Mouse (Mus musculus) layer of hippocampus, adult 18-20 months (tissue): Measurements from ENCODE around the gene Pmm1. TPM values are rescaled to one million over a fixed set of nuclear protein-coding genes. Genes with fewer than 3 reads are reported as not detected.
A peak's percentile ranks its signal among the peaks of the same experiment; 100 is the strongest.
"Not testable (repeated sequence)": the region's sequence is repeated elsewhere in the genome, so short reads cannot be mapped to it uniquely, and the experiment has no call there.

ENCODE experiments used
- DNase-seq, 2 experiments: peaks; one replicate each; pipeline ENCODE4 v3.0.0; 2022; ENCODE audit warnings: low spot score in 2 of 2
- long read RNA-seq: library from polyadenylated mRNA; stranded (forward); transcript quantifications from one replicate; pipeline ENCODE4 v2.0.0, GENCODE M21; 2021
- total RNA-seq, 2 experiments: library from RNA; stranded (reverse); gene quantifications; 2 replicates each; pipeline ENCODE4 v1.2.3; 2021

Pmm1 gene
- total RNA-seq = 100 to 1,000 TPM; 216 to 221 TPM
- long read RNA-seq, transcript Pmm1-201 (8 exons, 1,300 nt) = major isoform, 128 of 249 reads
- long read RNA-seq, partial matches to known transcripts = 9 of 249 reads
- long read RNA-seq, other reads (novel, unspliced or antisense) = 106 of 249 reads

DNA sequence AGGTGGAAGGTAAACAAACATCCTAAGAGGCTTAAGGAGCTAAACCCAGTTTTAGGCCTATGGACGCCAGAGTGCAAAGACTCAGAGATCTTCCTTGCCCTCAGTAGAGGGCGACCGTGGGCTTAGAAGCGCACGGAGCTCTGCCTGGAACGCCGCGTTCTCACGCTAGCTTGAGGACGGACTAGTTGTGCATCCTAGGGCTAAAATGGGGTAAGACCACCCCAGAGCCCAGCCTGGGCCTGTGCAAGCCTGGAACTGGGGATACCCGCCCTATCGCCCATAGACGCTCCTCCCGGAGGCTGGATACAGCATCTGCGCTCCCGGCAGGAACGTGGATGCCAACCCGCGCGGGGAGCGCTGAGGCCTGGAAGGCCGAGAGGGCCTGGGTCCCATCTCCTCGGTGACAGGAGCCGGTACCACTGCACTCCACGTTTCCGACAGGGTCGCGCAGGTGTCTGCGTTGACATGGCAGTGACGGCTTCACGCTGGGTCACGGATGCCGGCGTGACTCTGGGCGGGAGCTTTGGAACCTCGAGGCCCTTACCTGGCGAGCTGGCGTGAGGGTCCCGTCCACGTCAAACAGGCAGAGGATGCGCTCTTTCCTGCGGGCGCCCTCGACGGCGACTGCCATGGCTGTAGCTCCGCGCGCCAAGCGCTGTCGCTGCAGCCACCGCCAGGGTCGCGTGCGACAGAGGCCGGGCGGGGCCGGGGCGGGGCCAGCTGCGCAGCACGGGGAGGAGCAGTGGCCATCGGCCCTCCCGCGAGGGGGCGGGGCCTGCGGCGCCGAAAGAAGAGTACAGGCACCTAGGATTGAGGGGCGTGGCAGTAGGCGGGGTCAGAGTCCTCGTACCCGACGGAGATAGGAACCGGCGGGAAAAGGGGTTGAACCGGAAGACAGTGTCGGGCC, at the start of gene Pmm1:
Gene Pmm1 (minus strand): TSS at position 760 of the 907 bp plus-strand sequence.
- peak; percentile 96 to 99 for DNase-seq

DNA sequence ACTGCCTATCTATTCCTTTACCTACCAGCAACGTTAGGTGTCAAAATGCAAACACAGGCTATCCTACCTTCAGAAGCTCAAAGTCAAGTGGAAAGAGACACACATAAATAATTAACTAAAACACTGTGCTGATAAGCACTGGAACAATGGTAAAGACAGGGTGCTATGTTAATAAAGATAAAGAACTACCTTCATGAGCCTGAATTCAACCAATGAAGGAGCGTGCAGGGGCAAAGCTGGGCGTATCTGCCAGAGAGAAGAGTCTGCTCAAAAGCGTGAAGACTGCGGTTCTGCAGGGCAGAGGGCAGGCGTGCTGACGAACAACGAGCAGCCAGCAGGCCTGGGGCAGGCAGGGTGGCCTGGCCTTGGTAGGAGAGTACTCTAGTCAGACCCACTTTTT, 43.5 kb upstream of the Pmm1 start:
- DNase-seq = no peak

DNA sequence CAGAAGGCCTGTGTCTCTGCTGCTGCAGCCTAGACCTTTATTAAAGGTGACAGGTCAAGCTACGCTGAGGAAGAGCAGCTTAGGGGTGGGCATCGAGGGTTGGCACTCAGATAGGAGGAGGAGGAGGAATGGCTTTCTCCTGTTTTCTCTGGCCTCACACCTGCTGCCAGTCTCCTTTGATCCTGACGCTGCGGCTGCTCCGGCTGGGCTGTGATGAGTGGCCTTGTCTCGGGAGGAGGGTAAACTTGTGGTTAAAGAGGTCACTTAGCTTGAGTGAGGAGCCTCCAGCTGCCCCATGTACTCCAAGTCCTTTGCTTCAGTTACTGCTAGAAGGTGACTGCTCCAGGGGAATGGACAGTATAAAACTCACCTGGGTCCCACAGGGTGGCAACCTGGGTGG, 33.3 kb upstream of the Pmm1 start:
- DNase-seq = no peak

GRCm38 (mm10) chr15:81990549-81990948, 29.8 kb upstream of the Pmm1 start:
- no peak for DNase-seq

DNA sequence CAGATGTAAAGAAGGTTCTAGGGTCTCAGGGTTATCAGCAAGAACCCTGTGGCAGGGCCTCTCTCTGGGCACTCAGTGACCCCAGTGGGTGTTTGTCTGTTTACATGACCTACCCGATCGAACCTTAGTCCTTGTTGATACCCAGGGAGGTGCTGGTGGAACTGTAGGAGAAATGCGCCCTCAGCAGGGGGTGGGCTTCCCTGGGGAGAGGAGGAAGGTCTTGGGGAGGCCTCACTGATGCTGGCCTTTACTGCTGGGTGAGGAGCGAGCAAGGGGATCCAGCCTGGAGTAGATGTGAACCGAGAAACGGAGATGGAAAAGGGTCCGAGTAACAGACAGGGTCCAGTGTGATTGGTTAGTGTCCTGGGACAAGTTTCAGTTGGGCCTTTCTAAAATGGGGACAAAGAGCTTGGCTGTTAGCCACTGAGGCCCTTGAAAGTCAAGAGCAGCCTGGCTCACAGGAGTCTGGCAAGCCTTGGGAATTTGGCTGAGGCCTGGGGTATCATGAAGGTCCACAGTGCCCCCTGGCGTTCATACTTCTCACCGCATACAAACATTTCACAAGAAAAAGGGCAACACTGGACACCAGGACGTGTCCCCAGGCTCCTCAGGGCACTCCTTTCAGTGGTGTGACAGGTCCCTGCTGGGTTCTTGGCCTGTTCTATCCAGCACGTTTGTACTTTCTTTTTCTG, 28.8 kb upstream of the Pmm1 start:
- DNase-seq = peak; percentile 73 to 93

DNA sequence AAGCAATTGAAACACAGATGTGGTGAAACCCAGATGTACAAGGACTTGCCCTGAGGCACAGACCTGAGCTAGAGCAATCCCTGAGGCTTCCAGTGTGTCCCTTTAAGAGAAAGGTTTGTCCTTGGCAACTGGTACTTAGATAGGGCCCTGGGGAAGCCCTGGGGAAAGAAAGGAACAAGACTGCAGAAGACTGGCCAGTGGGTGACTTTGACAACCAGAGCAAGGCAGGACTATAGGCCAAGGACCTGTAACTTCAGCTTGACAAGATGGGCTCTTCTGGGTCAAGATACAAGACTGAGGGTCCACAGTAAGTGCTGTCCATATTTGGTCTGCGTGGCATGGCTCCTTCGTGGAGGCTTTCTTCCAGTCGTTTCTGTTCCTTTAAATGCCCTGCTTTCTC, 26.9 kb upstream of the Pmm1 start, which contains the start of gene Xrcc6:
Gene Xrcc6 (plus strand): TSS at position 190 of the 400 bp plus-strand sequence.
- no peak for DNase-seq

DNA sequence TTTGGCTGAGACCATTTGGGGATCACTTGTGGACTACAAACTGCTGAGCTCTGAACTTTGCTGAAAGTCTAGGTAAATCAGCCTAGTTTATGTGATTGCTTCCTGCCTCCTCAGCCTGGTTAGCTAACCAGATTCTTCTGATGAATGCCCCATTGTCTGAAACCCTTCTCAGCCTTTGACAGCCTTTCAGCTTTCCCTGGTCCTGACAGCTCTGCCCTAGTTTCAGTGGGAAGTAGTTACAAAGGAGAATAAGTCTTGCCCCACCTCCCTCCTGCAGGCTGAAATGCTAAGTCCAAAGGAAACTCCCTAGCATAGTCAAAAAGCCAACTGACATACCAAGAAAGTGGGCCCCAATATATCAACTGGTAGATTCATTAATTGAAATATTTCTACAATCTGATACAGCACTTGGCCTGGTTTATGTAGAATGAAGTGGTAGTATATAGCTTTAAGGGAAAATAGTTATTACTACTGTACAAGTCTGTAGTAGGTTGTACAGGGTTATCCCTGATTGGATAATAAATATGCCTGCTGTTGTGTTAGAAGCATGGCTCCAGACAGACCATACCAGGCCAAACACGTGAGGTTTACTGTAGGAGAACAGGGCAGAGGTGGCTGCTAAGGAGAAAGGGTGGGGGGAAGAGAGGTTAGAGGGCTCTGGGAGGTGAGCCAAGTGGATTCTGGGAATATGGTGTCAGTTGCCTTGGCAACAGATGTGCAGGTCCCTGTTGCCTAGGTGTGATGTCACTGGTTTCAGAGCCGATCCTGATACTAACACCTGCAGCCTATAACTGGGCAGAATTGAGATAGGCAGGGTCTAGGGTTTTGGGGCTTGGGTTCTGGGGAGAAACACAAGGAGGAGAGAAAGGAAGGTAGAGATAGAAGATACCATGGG, 24.8 kb upstream of the Pmm1 start:
- DNase-seq = no peak

DNA sequence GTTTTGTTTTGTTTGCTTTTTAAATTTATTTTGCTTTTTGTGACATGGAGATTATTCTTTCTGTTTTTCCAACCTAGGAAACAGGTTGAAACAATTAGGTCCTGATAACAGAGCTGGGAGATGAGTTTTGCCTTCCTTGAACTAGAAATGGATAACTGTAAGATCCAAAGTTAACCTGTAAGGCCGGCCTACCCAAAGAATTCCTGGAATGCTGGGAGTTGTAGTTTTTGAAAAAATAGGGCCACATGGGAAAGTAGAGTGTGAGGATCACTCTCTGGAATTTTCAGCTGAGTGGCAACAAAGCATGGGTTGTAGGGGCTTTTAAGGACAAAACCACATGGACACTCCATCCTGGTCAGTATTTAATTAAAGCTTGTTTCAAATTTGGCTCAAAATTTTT, 21.4 kb upstream of the Pmm1 start:
- no peak for DNase-seq

DNA sequence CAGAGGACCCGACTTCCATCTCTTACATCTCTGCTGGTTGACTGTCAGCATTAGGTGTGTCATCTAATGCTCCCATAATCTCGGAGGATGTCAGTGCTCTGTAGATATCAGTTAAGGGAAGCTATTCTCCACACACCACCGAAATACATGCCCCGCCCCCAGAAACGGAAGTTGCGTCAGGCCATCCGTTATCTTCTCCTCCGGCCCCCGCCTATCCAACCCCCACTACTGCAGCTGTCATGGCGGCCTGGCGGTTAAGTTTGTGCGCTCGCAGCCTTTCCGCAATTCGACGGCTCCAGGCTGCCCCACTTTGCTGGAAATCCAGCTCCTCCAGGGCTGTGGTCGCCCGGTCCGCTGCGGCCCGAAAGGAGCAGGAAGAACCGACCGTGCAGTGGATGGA, 19.6 kb upstream of the Pmm1 start, which contains the start of gene 1700029P11Rik:
Gene 1700029P11Rik (plus strand): TSS at position 220 of the 400 bp plus-strand sequence.
- DNase-seq = no peak

- DNase-seq = not testable (repeated sequence)
Observed at GRCm38 (mm10) chr15:81975156-81975555, 14.4 kb upstream of the Pmm1 start.

DNA sequence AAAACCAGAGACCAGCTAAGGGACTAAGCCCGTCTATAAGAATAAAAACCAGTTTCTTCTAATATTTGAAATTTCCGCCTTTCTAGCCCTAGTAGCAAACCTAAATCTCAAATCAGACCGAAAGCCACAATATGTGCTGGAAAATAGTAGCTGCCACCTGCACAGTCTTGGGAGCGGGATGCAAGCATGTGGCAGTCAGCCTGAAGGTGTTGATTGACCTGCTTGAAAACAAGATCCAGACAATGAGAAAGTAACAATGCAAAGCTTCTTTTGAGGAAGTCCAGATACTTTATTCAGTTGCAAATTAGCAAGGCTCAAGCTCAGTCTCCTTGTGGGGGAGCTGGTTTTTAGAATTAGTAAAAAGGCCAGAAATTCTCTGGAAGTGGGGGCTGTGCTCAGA, 9.8 kb upstream of the Pmm1 start:
- DNase-seq = not testable (repeated sequence)

DNA sequence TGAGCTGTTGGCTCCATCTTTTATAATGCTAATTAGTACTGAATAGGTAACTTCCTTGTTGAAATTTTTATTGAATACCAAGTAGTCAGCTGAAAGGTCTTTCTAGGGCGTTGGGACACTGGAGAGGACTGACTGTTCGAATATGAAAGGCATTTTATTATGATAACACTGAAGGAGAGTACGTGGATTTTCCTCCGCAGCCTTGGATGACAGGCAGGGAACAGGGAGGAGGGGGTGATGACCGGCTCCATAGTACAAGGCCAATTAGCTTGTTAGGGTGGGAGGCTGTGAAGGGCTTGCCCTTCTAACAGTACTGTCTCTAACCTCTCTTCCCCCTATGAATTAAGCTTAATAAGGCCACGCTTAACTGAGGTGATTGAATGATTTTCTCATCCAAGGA, 8.9 kb upstream of the Pmm1 start:
- DNase-seq = not testable (repeated sequence)

GRCm38 (mm10) chr15:81969173-81969572, 8.4 kb upstream of the Pmm1 start:
- no peak for DNase-seq

DNA sequence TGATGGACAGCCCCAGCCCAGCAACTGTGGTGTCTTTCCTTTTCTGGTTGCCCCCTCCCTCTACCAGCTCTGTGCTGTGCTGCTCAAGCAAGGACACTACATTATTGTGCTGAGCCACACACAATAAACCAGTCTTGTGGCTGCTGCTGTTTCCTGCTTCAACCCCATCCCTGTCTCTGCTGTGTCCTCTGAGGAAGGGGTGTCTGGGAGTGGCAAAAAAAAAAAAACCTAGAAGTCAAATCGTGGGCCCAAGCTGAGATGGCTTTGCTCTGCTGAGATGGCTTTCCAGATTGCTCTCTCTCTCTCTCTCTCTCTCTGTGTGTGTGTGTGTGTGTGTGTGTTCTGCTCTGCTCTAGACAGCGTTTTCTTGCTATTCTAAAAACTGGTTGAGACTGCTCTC, 7.7 kb upstream of the Pmm1 start:
- DNase-seq = no peak

- no peak for DNase-seq
Observed at GRCm38 (mm10) chr15:81967821-81968220, 7.1 kb upstream of the Pmm1 start.

DNA sequence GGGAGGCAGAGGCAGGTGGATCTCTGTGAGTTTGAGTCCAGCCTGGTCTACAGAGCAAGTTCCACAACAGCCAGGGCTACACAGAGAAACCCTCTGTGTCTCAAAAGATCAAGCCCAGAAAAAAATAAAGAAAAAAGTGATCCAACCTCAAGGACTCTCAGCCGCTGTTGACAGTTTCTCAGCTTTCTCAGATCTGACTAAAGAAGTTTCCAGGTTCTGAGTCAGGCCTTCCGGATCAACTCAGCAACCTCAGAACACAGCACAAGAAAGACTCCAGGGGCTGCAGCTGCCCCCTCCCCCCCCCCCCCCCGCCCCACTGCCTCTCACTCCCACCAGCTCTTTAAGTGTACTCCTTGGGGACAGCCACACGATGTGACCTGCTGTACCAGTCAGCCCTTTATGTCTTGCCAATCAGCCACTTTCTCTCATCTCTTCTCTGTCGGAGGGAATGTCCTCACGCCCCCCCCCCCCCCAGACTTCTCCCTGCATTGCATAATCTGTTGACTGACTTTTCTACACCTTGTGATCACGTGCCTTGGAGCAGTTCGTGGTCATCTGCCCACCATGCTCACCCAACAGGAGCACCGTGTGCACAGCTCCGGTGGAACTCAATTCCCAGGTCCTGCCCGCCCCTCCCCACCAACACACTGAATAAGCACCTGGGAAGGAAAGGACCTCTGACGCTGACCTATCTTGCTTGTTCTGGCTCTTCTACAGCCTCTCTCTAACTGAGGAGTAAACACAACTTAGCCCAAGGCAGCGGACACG, 5.5 kb upstream of the Pmm1 start:
- no peak for DNase-seq

- no peak for DNase-seq
Observed at GRCm38 (mm10) chr15:81964980-81965545, 4.3 kb upstream of the Pmm1 start.

- DNase-seq = no peak
Observed at GRCm38 (mm10) chr15:81964262-81964661, 3.5 kb upstream of the Pmm1 start.

- no peak for DNase-seq
Observed at GRCm38 (mm10) chr15:81961078-81961451, 335 bp upstream of the Pmm1 start.

DNA sequence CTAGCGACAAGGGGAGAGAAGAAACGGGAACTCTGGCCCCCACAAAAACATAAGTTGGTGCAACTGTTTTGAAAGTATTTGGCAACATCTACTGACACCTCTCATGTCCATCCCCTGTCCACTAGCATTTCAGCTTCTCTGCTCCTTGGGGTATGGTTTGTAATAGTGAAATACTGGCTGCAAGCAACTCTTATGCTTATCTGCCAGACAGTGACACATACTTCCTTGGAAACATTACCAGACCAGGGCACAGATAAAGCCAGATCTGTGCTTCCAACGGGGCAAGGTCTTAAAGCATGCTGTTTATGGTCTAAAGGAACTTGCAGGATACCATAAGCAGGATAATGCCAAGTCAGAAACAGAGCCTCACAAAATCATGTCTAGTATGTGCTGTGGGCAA, 1.8 kb downstream of the Pmm1 start:
- no peak for DNase-seq
